Mouse (Mus musculus) ES-E14 (cell line): ENCODE results near the gene Noxo1. TPM values are rescaled to one million over a fixed set of nuclear protein-coding genes. Genes with fewer than 3 reads are reported as not detected.
"Not testable (repeated sequence)": the region's sequence is repeated elsewhere in the genome, so short reads cannot be mapped to it uniquely, and the experiment has no call there.

Experiments
- DNase-seq: peaks from one replicate; pipeline ENCODE4 v3.0.0-alpha.2; 2013; ENCODE audit warnings: low read depth, low spot score
- H3K27ac ChIP-seq: 2 replicates; pipeline ENCODE4 v1.5.1; 2012; ENCODE audit warnings: low read depth, mild to moderate bottlenecking, low read length, moderate library complexity, mixed read lengths; ENCODE audit not compliant: poor library complexity, insufficient read depth, severe bottlenecking
- H3K36me3 ChIP-seq: 2 replicates; pipeline ENCODE4 v1.6.1; 2012; ENCODE audit warnings: mild to moderate bottlenecking, low read length, moderate library complexity, mixed read lengths; ENCODE audit not compliant: control insufficient read depth, poor library complexity, insufficient read depth, severe bottlenecking
- H3K4me1 ChIP-seq, 2 experiments: fragments of 150-350 bp in 1 of 2; sonication (generic) in 1 of 2; 2 replicates each; pipeline ENCODE4 v1.6.1; 2012; ENCODE audit warnings: low read length in 2 of 2, mild to moderate bottlenecking in 1 of 2, mixed read lengths in 1 of 2; ENCODE audit not compliant: control insufficient read depth in 2 of 2, insufficient read depth in 2 of 2, poor library complexity in 1 of 2
- H3K4me3 ChIP-seq, 2 experiments: fragments of 150-350 bp in 1 of 2; sonication (generic) in 1 of 2; 2 replicates each; pipeline ENCODE4 v1.5.1; 2012; ENCODE audit warnings: low read length in 2 of 2, low read depth in 1 of 2, mild to moderate bottlenecking in 1 of 2, mixed read lengths in 1 of 2; ENCODE audit not compliant: insufficient read depth in 1 of 2, poor library complexity in 1 of 2, severe bottlenecking in 1 of 2
- H3K9ac ChIP-seq: 2 replicates; pipeline ENCODE4 v1.6.1; 2012; ENCODE audit warnings: low read depth, mild to moderate bottlenecking, low read length, mixed read lengths; ENCODE audit not compliant: poor library complexity, insufficient read depth, severe bottlenecking
- H3K9me3 ChIP-seq: fragments of 150-350 bp; sonication (generic); 2 replicates; pipeline ENCODE4 v1.6.1; 2012; ENCODE audit warnings: low read depth, mild to moderate bottlenecking, low read length; ENCODE audit not compliant: control insufficient read depth, insufficient read depth
- CHD2 ChIP-seq: IDR thresholded peaks from 2 replicates; pipeline ENCODE4 v1.6.1; 2014; ENCODE audit warnings: mild to moderate bottlenecking, low read depth, low read length, inconsistent platforms
- HCFC1 ChIP-seq: IDR thresholded peaks from 2 replicates; pipeline ENCODE4 v1.6.1; 2012; ENCODE audit warnings: low read length, inconsistent platforms, borderline replicate concordance; ENCODE audit not compliant: insufficient read depth
- MAFK ChIP-seq: IDR thresholded peaks from 2 replicates; pipeline ENCODE4 v1.6.1; 2014; ENCODE audit warnings: mild to moderate bottlenecking, low read depth, low read length, inconsistent platforms; ENCODE audit not compliant: insufficient read depth
- ZC3H11A ChIP-seq: IDR thresholded peaks from 2 replicates; pipeline ENCODE4 v1.6.1; 2012; ENCODE audit warnings: low read depth, mild to moderate bottlenecking, inconsistent platforms, low read length, borderline replicate concordance
- ZNF384 ChIP-seq: IDR thresholded peaks from 2 replicates; pipeline ENCODE4 v1.6.1; 2012; ENCODE audit warnings: low read depth, low read length, inconsistent platforms
- in situ Hi-C, 2 experiments: fragments of 600-800 bp; cut with MboI; formaldehyde crosslinking; loops; one replicate each; pipeline ENCODE4 v1.15.1; 2025; ENCODE audit warnings: low sequenced_read_pairs in 2 of 2, inconsistent platforms in 1 of 2; ENCODE audit not compliant: unreplicated experiment in 2 of 2
- total RNA-seq: library from RNA; depleted of rRNA; stranded (reverse); fragments of 300-350 nt; gene quantifications from 2 replicates; pipeline ENCODE4 v1.2.3, GENCODE M21; 2012

Noxo1 gene
- total RNA-seq, 1 experiment = 2.9 TPM

DNA sequence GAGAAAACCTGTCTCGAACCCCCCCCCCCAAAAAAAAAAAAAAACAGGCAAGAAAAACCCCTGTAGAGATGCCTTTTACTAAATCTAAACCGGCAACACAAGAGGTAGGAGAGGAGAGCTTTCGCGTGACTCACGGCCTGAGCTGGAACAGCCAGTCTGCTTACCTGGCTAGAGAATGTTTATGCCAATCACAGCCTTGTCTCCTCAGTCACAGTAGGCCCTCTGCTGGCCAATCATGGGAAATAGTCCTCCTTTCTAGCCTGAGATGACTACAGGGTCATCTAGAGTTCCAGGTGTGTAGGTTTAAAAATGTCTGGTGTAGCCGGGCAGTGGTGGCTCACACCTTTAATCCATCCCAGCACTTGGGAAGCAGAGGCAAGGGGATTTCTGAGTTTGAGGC lies 28.6 kb upstream of the Noxo1 start:
- Histone ChIP-seq H3K36me3 (no peaks in the 10 kb centered on the region), H3K9me3 (no peaks in the 10 kb centered on the region), H3K4me1 (peaks cover 7 to 15% of the 10 kb centered on the region in 2 experiments; a peak in 3 of 4 replicates), H3K27ac (no peak overlapping the region), H3K4me3 (no peak overlapping the region), H3K9ac (no peak overlapping the region)
- DNase-seq = peak; percentile 80
- in situ Hi-C loops = no loop called here
- TF ChIP-seq ZNF384 (no peak; the same call in 1 of the 2 replicates), ZC3H11A (peak; percentile 28; the same call in 1 of the 2 replicates), MAFK (no peak), CHD2 (no peak), HCFC1 (no peak)

- H3K9me3 ChIP-seq, in situ Hi-C loops, H3K36me3 ChIP-seq, DNase-seq: not testable (repeated sequence)
- peak overlapping the region; percentile 86 for H3K9ac ChIP-seq
- H3K4me1 ChIP-seq = peaks cover 7 to 22% of the 10 kb centered on the region in 2 experiments; a peak in 3 of 4 replicates
- H3K27ac ChIP-seq = peak overlapping the region; percentile 72
- H3K4me3 ChIP-seq = peak overlapping the region; percentile 76 to 84
Measured at GRCm38 (mm10) chr17:24669214-24669544, 26.9 kb upstream of the Noxo1 start.

GRCm38 (mm10) chr17:24669545-24670245 lies 26.3 kb upstream of the Noxo1 start, which contains the start of gene Zfp598:
TSS of gene Zfp598 (plus strand) at chr17:24669687.
- peak within 1 kb of the TSS; percentile 81 for H3K27ac ChIP-seq
- no peaks in the 10 kb centered on the region for H3K36me3 ChIP-seq
- in situ Hi-C loops = no loop called here
- DNase-seq = peak; percentile 78
- peak; percentile 80 for TF ChIP-seq HCFC1
- no peak for TF ChIP-seq CHD2
- H3K4me3 ChIP-seq = peak within 1 kb of the TSS; percentile 94 to 98
- H3K9ac ChIP-seq = peak within 1 kb of the TSS; percentile 97
- H3K4me1 ChIP-seq = peaks cover 7 to 22% of the 10 kb centered on the region in 2 experiments; a peak in 3 of 4 replicates
- no peaks in the 10 kb centered on the region for H3K9me3 ChIP-seq

DNA sequence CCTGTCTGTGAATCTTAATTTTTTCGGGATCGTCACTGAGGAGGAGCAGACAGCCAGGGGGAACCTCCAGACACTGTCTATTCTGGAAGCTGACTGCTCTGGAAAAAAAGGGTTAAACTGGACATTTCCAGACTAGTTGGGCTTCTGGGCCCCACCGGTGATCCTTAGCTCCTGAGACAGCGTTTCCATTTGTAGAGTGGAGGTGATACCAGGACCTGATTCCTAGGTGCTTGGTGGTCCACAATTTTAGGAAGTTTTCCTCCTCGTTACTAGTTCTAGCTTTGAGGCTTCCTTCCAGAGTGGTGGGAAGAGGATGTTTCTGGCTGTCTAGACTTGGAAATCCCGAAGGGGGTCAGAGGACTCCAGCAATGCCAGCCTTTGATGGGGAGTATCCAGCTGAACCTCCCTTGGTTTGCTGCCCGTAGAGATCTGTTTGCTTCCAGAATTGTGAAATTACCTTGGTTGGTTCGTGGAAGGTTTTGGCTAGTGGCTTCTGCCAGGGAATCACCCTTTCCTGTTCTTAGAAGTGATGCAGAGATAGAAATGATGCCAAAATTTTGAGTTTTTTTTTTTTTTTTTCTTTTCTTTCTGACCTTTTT lies 25.7 kb upstream of the Noxo1 start:
- no peak for DNase-seq
- peaks cover 7 to 23% of the 10 kb centered on the region in 2 experiments; a peak in 3 of 4 replicates for H3K4me1 ChIP-seq
- H3K4me3 ChIP-seq = peak overlapping the region; percentile 94 to 98
- H3K27ac ChIP-seq = peak overlapping the region; percentile 81
- in situ Hi-C loops = no loop called here
- no peaks in the 10 kb centered on the region for H3K9me3 ChIP-seq
- H3K9ac ChIP-seq = peak overlapping the region; percentile 97
- TF ChIP-seq HCFC1 = no peak
- no peak for TF ChIP-seq ZNF384
- no peak for TF ChIP-seq CHD2
- no peak for TF ChIP-seq MAFK
- TF ChIP-seq ZC3H11A = no peak
- H3K36me3 ChIP-seq = no peaks in the 10 kb centered on the region

DNA sequence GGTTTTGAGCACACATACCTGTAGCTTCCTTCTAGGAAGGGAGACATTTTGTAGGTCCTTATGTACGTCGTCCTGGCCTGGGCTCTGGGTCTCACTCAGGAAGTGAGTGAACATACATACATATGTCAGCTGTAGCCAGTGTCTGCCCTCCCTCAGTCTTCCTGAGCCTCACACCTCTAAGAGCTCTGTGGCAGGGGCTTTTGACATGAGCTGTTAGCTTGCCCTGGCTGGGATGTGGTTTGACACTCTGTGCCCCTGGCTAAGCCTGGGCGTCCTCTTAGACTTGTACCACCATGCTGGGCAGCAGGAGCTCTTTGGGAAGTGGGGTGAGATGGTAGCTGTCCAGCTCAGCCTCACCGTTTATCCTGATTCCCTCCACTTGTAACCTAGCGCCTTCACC lies 24.7 kb upstream of the Noxo1 start:
- in situ Hi-C loops = no loop called here
- Histone ChIP-seq H3K9me3 (no peaks in the 10 kb centered on the region), H3K9ac (no peak overlapping the region), H3K36me3 (peaks cover 1% of the 10 kb centered on the region; the same call in 1 of the 2 replicates), H3K27ac (no peak overlapping the region), H3K4me1 (peaks cover 7 to 26% of the 10 kb centered on the region in 2 experiments; a peak in 3 of 4 replicates), H3K4me3 (no peak overlapping the region; a peak in 1 of 4 replicates)
- TF ChIP-seq HCFC1 = no peak
- DNase-seq = no peak
